Comparison of ENCODE assay signal across 22 mouse cellular contexts in genomic region chr11:48398032-48398431, GRCm38 (mm10).
DNase-seq lines count a peak whose midpoint lies in the region; ATAC-seq and TF ChIP-seq lines count a peak whose summit lies in the region.
"Had no signal": no experiment of that assay in that cellular context is flagged by ENCODE, and none has a peak within 500 bp of the region (broad histone marks: within the 10 kb centered on the region; RNA-seq: fewer than 3 reads in every experiment).

No protein-coding gene starts in this region.

- DNase-seq in embryo, embryonic 10.5 days (ENCODE audit: low spot score), result peak; percentile 8
- no peak for DNase-seq in embryo, embryonic 10 days (ENCODE audit: low spot score)
- peak; percentile 92 for DNase-seq in lung, embryonic 14.5 days
- no peak for DNase-seq in lung, adult 2 months
- DNase-seq in lung, postnatal 10 days, result peak; percentile 73
- no peak for DNase-seq in cerebellum, adult 9-11 months
- no peak for DNase-seq in gastrocnemius, adult 18-20 months (ENCODE audit: low spot score)
- DNase-seq: adrenal gland, postnatal 10 days; B cell, adult 2 months; cerebellum, adult 2 months; cerebellum, postnatal 14 days; gastrocnemius, postnatal 14 days; heart, adult 2 months; heart, postnatal 14 days had no signal

- H3K27me3 ChIP-seq in lung, embryonic 14.5 days (ENCODE audit: insufficient read depth, low read length), result no peaks in the 10 kb centered on the region
- H3K27me3 ChIP-seq in intestine, embryonic 16.5 days (replicated peaks; ENCODE audit: control insufficient read depth, insufficient read depth, low read length), result no peaks in the 10 kb centered on the region
- H3K27me3 ChIP-seq: embryonic facial prominence, embryonic 13.5 days; heart, embryonic 15.5 days; hindbrain, embryonic 13.5 days had no signal

- WGBS in lung, embryonic 14.5 days, result 16% methylated on average over 2 of the region's 2 CpGs
- 55% methylated on average over 2 of the region's 2 CpGs for whole genome bisulfite sequencing in lung, adult 2 months
- 66% methylated on average over 2 of the region's 2 CpGs for WGBS in intestine, embryonic 16.5 days

- no peak overlapping the region for H3K4me2 ChIP-seq in lung, embryonic 14.5 days
- no peak overlapping the region for H3K4me2 ChIP-seq in intestine, embryonic 16.5 days (ENCODE audit: low read depth, low read length)
- H3K4me2 ChIP-seq: embryonic facial prominence, embryonic 13.5 days; heart, embryonic 11.5 days; heart, embryonic 15.5 days; hindbrain, embryonic 13.5 days had no signal

- H3K4me1 ChIP-seq in lung, embryonic 14.5 days (ENCODE audit: insufficient read depth), result no peaks in the 10 kb centered on the region
- H3K4me1 ChIP-seq in lung, adult 2 months (ENCODE audit: control insufficient read depth, insufficient read depth, low read length), result no peaks in the 10 kb centered on the region
- no peaks in the 10 kb centered on the region for H3K4me1 ChIP-seq in intestine, embryonic 16.5 days (ENCODE audit: control insufficient read depth, insufficient read depth, low read length)
- H3K4me1 ChIP-seq: embryonic facial prominence, embryonic 13.5 days; heart, embryonic 15.5 days; hindbrain, embryonic 13.5 days had no signal

- TF ChIP-seq POLR2A in lung, adult 2 months (IDR thresholded peaks at IDR 0.05; ENCODE audit: borderline replicate concordance, extremely low read depth, low read depth, low read length), result no peak

- no peak overlapping the region for H3K4me3 ChIP-seq in lung, embryonic 14.5 days (ENCODE audit: low read depth, low read length)
- H3K4me3 ChIP-seq in lung, adult 2 months (replicated peaks; ENCODE audit: extremely low read depth, low read depth, low read length), result no peak overlapping the region
- H3K4me3 ChIP-seq in intestine, embryonic 16.5 days (ENCODE audit: low read length), result no peak overlapping the region
- H3K4me3 ChIP-seq: embryonic facial prominence, embryonic 13.5 days; heart, adult 2 months; heart, embryonic 15.5 days; hindbrain, embryonic 13.5 days had no signal

- no peaks in the 10 kb centered on the region for H3K9me3 ChIP-seq in lung, embryonic 14.5 days (ENCODE audit: low read depth, low read length)
- no peaks in the 10 kb centered on the region for H3K9me3 ChIP-seq in intestine, embryonic 16.5 days (ENCODE audit: control insufficient read depth, low read length)
- H3K9me3 ChIP-seq: embryonic facial prominence, embryonic 13.5 days; G1E; heart, embryonic 15.5 days; hindbrain, embryonic 13.5 days had no signal

- ATAC-seq in lung, embryonic 14.5 days (ENCODE audit: insufficient read depth), result peak; percentile 86
- ATAC-seq in intestine, embryonic 16.5 days, result no peak
- ATAC-seq: CD4-positive, CD25-positive, alpha-beta regulatory T cell, adult 4 months; hindbrain, postnatal 0 days had no signal

- no peak for TF ChIP-seq CTCF in lung, embryonic 14.5 days (IDR thresholded peaks at IDR 0.05; ENCODE audit: low read depth)
- TF ChIP-seq CTCF in lung, adult 2 months (IDR thresholded peaks at IDR 0.05; ENCODE audit: insufficient read depth, low read length), result no peak

- no peaks in the 10 kb centered on the region for H3K36me3 ChIP-seq in lung, embryonic 14.5 days (ENCODE audit: insufficient read depth)
- no peaks in the 10 kb centered on the region for H3K36me3 ChIP-seq in intestine, embryonic 16.5 days (ENCODE audit: control insufficient read depth, insufficient read depth, low read length)
- H3K36me3 ChIP-seq: embryonic facial prominence, embryonic 13.5 days; G1E; heart, embryonic 15.5 days; hindbrain, embryonic 13.5 days had no signal

- no peak overlapping the region for H3K9ac ChIP-seq in lung, embryonic 14.5 days
- no peak overlapping the region for H3K9ac ChIP-seq in intestine, embryonic 16.5 days (ENCODE audit: low read depth, low read length)
- H3K9ac ChIP-seq: embryonic facial prominence, embryonic 13.5 days; heart, embryonic 15.5 days; hindbrain, embryonic 13.5 days had no signal

- H3K27ac ChIP-seq in lung, embryonic 14.5 days (ENCODE audit: low read depth), result no peak overlapping the region
- no peak overlapping the region for H3K27ac ChIP-seq in intestine, embryonic 16.5 days (ENCODE audit: low read length)
- H3K27ac ChIP-seq: embryonic facial prominence, embryonic 13.5 days; heart, adult 2 months; heart, embryonic 15.5 days; hindbrain, embryonic 13.5 days; hindbrain, postnatal 0 days had no signal

Comparison
In these comparisons a context has a peak if more than half of its experiments do, and no peak if none do; other contexts are left out.
1. DNase-seq: peak in embryo, embryonic 10.5 days (single experiment), lung, embryonic 14.5 days (single experiment) and lung, postnatal 10 days (single experiment); none in embryo, embryonic 10 days (single experiment), lung, adult 2 months (single experiment), cerebellum, adult 9-11 months (single experiment) and gastrocnemius, adult 18-20 months (single experiment).